Mouse (Mus musculus): ENCODE results near the gene C77080.

DNA sequence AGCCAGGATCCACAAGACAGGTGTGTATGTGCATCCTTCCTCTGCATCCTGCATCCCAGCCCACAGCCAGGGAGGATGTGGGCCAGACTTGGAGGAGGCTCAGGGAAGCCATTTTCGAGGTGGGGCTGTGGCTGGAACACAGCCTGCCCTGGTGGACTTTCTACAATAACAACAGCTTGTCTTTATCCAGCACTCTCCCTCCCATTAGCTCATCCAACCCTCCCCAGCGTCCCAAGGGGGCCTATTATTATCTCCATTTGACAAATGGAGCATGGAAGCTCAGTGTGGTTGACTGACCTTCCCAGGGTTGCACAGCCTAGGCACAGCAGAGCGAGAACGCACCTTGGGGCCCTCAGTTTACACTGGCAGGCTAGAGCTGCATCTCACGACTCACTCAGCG is 526 bp downstream of the C77080 start:
- TF ChIP-seq FLI1 (IDR thresholded peaks at IDR 0.05; ENCODE audit: low read length) (no peak), GATA1 (IDR thresholded peaks at IDR 0.05; ENCODE audit: borderline replicate concordance, low read length) (no peak)

Data from megakaryocyte, embryonic 14.5 days (primary cell).